Mouse (Mus musculus): Measurements from ENCODE around the gene Ccdc57. TPM values are rescaled to one million over a fixed set of nuclear protein-coding genes. Genes with fewer than 3 reads are reported as not detected.

The Ccdc57 gene
- total and polyA plus RNA-seq, 2 experiments from 2014 or later, result 4.8 to 7.1 TPM

DNA sequence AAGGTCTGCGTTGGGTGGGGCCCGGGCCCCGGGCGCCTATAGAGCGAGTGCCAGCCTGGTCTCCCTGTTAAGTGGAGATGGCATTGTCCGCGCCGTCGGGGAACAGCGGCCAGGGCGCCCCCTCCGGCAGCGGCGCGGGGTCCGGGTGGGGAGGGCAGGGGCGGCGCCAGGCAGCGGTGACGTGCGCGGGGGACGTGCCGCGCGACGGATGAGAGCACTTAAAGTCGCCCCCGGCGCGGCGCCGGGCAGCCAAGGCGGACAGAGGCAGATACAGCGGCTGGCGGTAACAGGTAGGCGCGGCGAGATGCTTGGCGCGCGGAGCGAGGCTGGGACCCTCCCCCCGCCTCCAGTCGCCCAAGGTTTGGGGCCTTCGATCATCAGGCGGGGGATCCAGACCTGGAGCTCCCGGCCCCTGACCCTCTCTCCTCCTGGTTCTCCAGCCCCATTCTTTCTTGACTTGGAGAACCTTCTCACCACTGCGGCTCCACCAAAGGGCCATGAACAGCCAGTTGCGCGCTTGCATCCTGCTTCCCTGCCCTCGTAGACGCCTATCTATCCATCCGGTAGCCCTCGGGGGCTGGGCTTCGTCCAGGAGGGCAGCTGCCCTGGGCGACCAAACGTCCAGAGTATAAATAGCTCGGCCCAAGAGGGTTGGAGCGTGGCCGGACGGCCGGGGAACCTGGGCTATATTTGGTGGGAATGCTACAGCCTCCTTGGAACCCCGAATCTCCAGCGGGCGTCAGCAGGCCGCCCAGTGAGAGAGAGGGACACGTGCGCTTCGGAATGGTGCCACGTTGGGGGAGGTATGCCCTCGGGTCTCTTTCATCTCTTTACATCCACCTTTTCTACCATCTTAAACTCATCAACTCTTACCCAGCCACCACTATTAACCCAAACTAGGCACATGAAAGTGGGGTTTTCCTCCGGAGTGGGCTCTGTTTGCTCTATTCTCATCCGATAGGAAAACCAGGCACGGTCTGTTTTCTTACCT is 16.5 kb upstream of the Ccdc57 start:
- Histone ChIP-seq H3K9ac (replicated peaks; ENCODE audit: low read length) (0 out of 2 replicates have a peak overlapping the region, but pooled peaks have one; percentile 14), H3K4me3 (ENCODE audit: low read length) (peak overlapping the region; percentile 31), H3K4me2 (ENCODE audit: low read depth, low read length) (peak overlapping the region; percentile 53), H3K36me3 (ENCODE audit: insufficient read depth, low read length) (no peaks in the 10 kb centered on the region), H3K9me3 (ENCODE audit: low read length) (no peaks in the 10 kb centered on the region), H3K27me3 (ENCODE audit: insufficient read depth, low read length) (peaks cover 23% of the 10 kb centered on the region), H3K27ac (no peak overlapping the region), H3K4me1 (ENCODE audit: insufficient read depth, low read length) (peaks cover 10% of the 10 kb centered on the region; the same call in 1 of the 2 replicates)
- TF ChIP-seq CTCF (IDR thresholded peaks at IDR 0.05; ENCODE audit: low read depth), result no peak
- DNase-seq (ENCODE audit: low spot score) (peak; percentile 37), ATAC-seq (peak; percentile 20; the same call in 1 of the 2 replicates)
- WGBS, result 2% methylated on average over 71 of the region's 75 CpGs

DNA sequence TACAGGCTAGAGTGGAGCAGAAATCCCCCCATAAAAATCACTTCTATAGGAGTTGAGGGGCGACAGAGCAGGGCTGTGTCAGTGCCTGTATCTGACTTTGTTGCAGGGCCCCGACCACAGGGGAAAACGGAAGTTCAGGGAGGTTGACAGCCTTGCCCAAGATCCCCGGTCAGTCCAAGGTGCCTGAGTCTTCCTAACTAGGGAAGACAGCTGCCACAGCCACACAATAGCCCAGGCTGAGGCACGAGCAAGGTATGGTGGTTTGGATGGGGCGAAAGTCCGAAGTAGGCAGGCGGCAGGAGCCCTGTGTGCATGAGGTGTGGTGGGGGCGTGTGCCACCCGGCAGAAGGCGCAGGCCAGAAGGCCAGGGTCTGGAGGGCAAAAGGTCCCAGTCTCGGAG is 15.7 kb upstream of the Ccdc57 start, which contains the start of gene Slc16a3:
Gene Slc16a3 (plus strand): TSS at position 153 of the 400 bp plus-strand sequence.
- Histone ChIP-seq H3K4me2 (ENCODE audit: low read depth, low read length) (peak within 1 kb of the TSS; percentile 53), H3K27ac (no peak within 1 kb of the TSS), H3K4me1 (ENCODE audit: insufficient read depth, low read length) (peaks cover 10% of the 10 kb centered on the region; the same call in 1 of the 2 replicates), H3K9me3 (ENCODE audit: low read length) (no peaks in the 10 kb centered on the region), H3K27me3 (ENCODE audit: insufficient read depth, low read length) (peaks cover 23% of the 10 kb centered on the region), H3K4me3 (ENCODE audit: low read length) (peak within 1 kb of the TSS; percentile 31), H3K36me3 (ENCODE audit: insufficient read depth, low read length) (no peaks in the 10 kb centered on the region), H3K9ac (replicated peaks; ENCODE audit: low read length) (0 out of 2 replicates have a peak within 1 kb of the TSS, but pooled peaks have one; percentile 14)
- no peak for DNase-seq (ENCODE audit: low spot score)
- ATAC-seq, result no peak
- 38% methylated on average over 12 of the region's 12 CpGs for WGBS
- TF ChIP-seq CTCF (IDR thresholded peaks at IDR 0.05; ENCODE audit: low read depth), result no peak

DNA sequence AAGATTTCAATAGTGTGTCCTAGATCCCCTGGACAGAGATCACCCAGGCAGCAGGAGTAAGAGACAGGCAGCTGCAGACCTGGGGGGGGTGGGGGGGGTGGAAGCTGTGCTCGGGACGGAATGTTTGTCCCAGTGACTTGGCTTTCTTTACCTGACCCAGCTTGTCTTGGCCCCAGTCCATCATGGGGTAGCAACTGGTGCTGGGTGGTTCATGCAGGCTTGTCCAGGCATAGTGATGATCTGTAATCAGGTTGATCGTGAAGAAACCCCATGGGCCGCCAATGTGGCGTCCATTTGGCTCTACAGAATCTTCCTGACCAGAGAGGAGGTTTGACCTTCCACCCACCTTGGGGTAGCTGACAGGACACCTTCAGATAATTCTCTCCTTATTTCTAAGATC is 13.3 kb upstream of the Ccdc57 start:
- no peak for DNase-seq (ENCODE audit: low spot score)
- 0 out of 2 replicates have a peak, but pooled peaks cover 4% of the 10 kb centered on the region for H3K4me1 ChIP-seq (ENCODE audit: insufficient read depth, low read length)
- H3K27ac ChIP-seq, result no peak overlapping the region
- no peaks in the 10 kb centered on the region for H3K36me3 ChIP-seq (ENCODE audit: insufficient read depth, low read length)
- no peak for TF ChIP-seq CTCF (IDR thresholded peaks at IDR 0.05; ENCODE audit: low read depth)
- no peak overlapping the region for H3K4me2 ChIP-seq (ENCODE audit: low read depth, low read length)
- H3K4me3 ChIP-seq (ENCODE audit: low read length), result no peak overlapping the region
- no peak overlapping the region for H3K9ac ChIP-seq (replicated peaks; ENCODE audit: low read length)
- no peak for ATAC-seq
- WGBS, result 85% methylated on average over 5 of the region's 5 CpGs
- H3K9me3 ChIP-seq (ENCODE audit: low read length), result no peaks in the 10 kb centered on the region
- H3K27me3 ChIP-seq (ENCODE audit: insufficient read depth, low read length), result peaks cover 23% of the 10 kb centered on the region

DNA sequence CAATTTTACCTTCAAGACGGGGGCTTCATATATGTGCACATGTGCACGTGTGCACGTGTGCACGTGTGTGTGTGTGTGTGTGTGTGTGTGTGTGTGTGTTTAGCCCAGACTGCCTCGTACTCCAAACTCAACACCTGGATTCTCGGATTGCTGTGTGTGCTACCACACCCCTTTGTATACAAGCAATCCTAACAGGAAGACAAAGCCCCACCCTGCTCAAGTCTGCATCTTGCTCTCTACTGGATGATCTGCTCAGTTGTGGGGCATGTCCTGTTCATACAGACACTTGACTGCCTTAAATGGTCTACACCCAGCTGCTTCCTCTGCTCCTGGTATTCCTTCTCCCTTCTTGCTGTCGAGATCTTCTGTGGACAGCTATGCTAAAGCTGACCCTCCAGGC is 12.6 kb upstream of the Ccdc57 start:
- Histone ChIP-seq H3K9ac (replicated peaks; ENCODE audit: low read length) (no peak overlapping the region), H3K4me3 (ENCODE audit: low read length) (no peak overlapping the region), H3K4me1 (ENCODE audit: insufficient read depth, low read length) (0 out of 2 replicates have a peak, but pooled peaks cover 4% of the 10 kb centered on the region), H3K4me2 (ENCODE audit: low read depth, low read length) (no peak overlapping the region), H3K36me3 (ENCODE audit: insufficient read depth, low read length) (no peaks in the 10 kb centered on the region), H3K27me3 (ENCODE audit: insufficient read depth, low read length) (peaks cover 23% of the 10 kb centered on the region), H3K9me3 (ENCODE audit: low read length) (no peaks in the 10 kb centered on the region), H3K27ac (no peak overlapping the region)
- DNase-seq (ENCODE audit: low spot score) (no peak), ATAC-seq (no peak)
- 89% methylated on average over 7 of the region's 7 CpGs for WGBS
- TF ChIP-seq CTCF (IDR thresholded peaks at IDR 0.05; ENCODE audit: low read depth), result no peak

DNA sequence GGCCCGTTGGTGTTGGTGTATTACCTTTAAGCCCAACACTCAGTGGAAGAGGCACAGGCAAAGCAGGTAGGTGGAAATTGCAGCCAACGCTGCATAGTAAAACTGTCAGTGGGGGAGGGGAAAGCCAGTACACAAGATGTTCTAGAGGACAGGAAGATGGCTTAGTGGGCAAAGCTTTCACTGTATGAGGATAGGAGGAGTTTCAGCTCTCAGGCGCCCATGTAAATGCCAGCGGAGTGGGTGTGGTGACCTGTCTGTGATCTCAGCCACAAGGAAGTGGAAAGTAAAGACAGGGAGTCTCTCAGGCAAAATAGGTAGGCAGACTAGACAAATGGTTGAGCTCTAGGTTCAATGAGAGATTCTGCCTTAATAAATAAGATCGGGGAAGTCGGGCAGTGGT is 8.3 kb upstream of the Ccdc57 start:
- Histone ChIP-seq H3K4me1 (ENCODE audit: insufficient read depth, low read length) (no peaks in the 10 kb centered on the region), H3K9me3 (ENCODE audit: low read length) (no peaks in the 10 kb centered on the region), H3K36me3 (ENCODE audit: insufficient read depth, low read length) (no peaks in the 10 kb centered on the region), H3K27ac (no peak overlapping the region), H3K4me3 (ENCODE audit: low read length) (no peak overlapping the region), H3K4me2 (ENCODE audit: low read depth, low read length) (no peak overlapping the region), H3K9ac (replicated peaks; ENCODE audit: low read length) (no peak overlapping the region), H3K27me3 (ENCODE audit: insufficient read depth, low read length) (no peaks in the 10 kb centered on the region)
- ATAC-seq, result no peak
- WGBS, result 87% methylated on average over 6 of the region's 6 CpGs
- no peak for TF ChIP-seq CTCF (IDR thresholded peaks at IDR 0.05; ENCODE audit: low read depth)
- no peak for DNase-seq (ENCODE audit: low spot score)

DNA sequence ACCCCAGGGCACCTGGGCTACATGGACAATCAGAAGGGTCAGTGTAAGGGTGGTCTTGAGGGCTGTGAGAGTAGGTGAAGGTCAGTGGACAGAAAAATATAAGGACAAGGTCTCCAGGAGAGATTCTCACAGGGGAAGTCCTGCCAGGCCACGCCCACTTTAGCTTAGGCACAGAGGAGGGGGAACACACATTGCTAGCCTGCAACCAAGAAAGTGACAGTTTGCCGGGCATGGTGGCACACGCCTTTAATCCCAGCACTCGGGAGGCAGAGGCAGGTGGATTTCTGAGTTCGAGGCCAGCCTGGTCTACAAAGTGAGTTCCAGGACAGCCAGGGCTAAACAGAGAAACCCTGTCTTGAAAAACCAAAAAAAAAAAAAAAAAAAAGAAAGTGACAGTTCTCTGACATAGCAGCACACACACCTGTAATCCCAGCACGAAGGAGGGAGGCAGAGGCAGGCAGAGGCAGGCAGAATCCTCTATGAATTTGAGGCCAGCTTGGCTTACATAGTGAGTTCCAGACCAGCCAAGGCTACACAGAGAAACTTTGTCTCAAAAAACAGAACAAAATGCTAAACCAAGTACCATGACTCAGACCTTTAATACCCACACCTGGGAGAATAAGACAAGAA is 7.2 kb upstream of the Ccdc57 start:
- ATAC-seq (no peak), DNase-seq (ENCODE audit: low spot score) (no peak)
- Histone ChIP-seq H3K27me3 (ENCODE audit: insufficient read depth, low read length) (no peaks in the 10 kb centered on the region), H3K4me2 (ENCODE audit: low read depth, low read length) (no peak overlapping the region), H3K27ac (no peak overlapping the region), H3K4me3 (ENCODE audit: low read length) (no peak overlapping the region), H3K9me3 (ENCODE audit: low read length) (no peaks in the 10 kb centered on the region), H3K9ac (replicated peaks; ENCODE audit: low read length) (no peak overlapping the region), H3K36me3 (ENCODE audit: insufficient read depth, low read length) (no peaks in the 10 kb centered on the region), H3K4me1 (ENCODE audit: insufficient read depth, low read length) (no peaks in the 10 kb centered on the region)
- 65% methylated on average over 6 of the region's 6 CpGs for WGBS
- no peak for TF ChIP-seq CTCF (IDR thresholded peaks at IDR 0.05; ENCODE audit: low read depth)
